Mouse (Mus musculus): ENCODE results near the gene Tm4sf20.

Tm4sf20 gene

GRCm38 (mm10) chr1:82717816-82718512 is 50.3 kb downstream of the Tm4sf20 start:
- DNase-seq (ENCODE audit: low spot score in 2 of 2) = no peak
